Mouse (Mus musculus) thymus, postnatal 10 days (tissue): Measurements from ENCODE around the gene Pcgf2.
"Not testable (repeated sequence)": the region's sequence is repeated elsewhere in the genome, so short reads cannot be mapped to it uniquely, and the experiment has no call there.

Source experiments
- DNase-seq, 2 experiments: peaks; one replicate each; pipeline ENCODE4 v3.0.0; 2021; ENCODE audit warnings: low spot score in 2 of 2

The Pcgf2 gene

DNA sequence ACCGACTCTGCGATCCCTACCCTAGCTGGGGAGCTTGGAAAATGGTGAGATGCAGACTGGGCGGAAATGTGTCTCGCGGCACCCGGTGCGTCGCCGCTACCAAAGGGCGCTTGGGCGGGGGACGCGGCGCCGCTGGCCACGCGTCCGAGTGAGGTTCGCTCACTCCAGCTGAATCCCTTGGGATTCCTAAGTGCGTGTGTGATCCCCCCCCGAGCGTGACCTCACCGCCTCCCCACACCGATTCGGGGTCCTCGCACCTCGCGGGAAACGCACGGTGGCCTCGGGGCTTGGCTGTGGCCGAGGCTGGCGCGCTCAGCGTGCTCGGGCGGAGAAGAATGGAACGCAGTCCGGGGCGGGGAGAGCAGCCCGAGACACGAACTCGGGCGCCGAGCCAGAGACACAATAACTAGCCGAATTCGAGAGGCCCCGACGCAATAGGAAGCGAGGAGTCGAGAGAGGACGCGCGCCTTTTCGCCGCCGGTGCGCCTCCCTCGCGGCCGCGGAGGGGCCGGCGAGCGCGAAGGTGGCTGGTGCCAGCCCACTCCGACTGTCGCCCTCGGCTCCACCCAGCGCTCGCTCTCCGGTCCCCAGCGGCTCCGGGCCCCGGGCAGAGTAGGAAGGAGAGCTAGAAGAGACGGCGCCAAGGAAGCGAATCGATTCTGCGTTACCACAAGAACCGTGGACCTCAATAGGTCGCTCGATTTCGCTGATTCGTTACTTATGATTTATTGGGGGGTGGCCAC, at the start of gene Pcgf2:
Pcgf2 (minus strand) TSS at position 495 of the 743 bp plus-strand sequence.
- peak in 1 of 2 experiments; percentile 36 for DNase-seq

- no peak for DNase-seq
Observed at GRCm38 (mm10) chr11:97748496-97748895, 48.2 kb upstream of the Pcgf2 start.

GRCm38 (mm10) chr11:97747773-97748172, 47.5 kb upstream of the Pcgf2 start:
- no peak for DNase-seq

DNA sequence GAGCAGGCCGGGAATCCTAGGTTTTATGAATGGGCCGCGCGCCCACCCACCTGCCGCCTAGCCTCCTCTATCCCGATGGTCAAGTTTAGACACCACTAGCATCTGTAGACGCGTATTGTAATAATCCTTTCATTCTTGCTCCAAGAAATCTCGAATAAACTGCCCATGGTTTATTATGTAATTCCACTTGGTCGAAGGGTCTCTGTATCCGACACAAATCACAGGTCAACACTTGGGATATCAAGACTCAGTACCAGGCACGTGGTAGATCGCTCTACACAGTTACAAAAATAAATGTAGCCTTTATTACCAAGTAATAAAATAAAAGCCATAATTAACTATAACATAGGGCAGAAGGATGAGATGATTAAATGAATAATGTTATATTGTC, 45.0 kb upstream of the Pcgf2 start:
- no peak for DNase-seq

- peak; percentile 98 for DNase-seq
Observed at GRCm38 (mm10) chr11:97744718-97745330, 44.5 kb upstream of the Pcgf2 start.

DNA sequence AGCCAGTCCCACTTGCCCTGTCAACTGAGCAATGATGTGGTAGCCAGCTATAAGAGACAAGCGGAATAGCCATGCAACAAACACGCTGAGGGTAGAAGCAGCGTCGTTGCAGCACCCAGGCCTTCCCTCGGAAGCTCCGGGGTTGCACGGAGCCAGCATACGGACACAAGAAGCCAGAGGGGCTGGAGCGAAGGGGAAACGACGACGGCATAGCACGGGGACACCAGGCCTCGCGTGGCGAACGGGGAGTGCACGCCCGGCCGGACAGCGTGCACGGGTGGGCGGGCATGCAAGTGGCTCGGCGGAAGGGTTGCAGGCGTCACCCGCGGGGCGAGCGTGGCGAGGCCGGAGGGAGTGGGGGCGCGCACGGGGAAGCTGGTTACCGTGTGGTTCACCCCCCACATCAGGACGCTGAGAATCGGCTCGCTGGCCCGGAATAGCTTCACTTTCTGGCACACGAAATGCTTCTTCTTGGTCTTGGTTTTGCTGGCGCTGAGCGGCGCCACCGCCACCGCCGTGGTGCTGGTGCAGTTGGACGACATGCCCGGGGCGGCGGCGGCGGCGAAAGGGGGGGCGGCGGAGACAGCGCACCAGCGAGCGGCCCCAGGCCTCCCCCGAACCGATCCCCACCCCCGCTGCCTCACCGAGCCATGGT, 43.9 kb upstream of the Pcgf2 start, which contains the start of gene Pip4k2b:
Pip4k2b (minus strand) TSS at position 642 of the 655 bp plus-strand sequence.
- no peak for DNase-seq

DNA sequence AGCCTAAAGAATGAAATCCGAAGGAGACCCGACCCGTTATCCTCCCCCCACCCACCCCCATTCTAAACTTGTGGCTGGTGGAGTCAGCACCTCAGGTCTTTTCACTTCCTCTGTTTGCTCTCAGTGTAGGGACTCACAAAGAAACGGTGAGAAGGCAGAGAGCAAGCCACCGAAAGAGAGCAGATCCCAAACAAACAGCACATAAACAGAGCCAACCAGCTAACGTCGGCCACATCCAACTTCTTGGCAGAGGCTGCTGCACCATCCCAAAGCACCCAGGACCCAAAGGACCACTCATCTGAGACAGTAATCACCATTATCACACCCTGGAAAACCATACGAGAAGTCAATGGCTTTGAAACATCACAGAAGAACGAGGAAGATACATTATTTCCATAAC, 43.1 kb upstream of the Pcgf2 start:
- peak in 1 of 2 experiments; percentile 33 for DNase-seq

DNA sequence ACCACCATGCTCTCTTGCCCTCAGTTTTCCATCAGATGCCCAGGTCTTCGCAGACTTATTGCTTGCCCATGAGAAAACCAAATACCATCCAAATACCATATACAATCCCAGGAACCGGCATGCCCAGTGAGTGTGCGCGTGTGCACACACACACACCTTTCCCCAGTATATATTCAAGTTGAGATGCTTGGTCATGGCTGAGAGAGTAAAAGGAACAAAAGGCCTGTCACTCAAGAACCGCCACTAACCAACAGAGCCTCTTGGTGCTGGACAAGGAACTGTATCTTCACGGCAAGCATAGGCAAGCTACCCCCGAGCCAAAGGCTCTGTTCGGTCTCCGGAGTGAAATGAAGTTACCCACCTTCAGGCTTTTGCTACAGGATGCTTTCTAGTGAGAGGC, 42.3 kb upstream of the Pcgf2 start:
- DNase-seq = no peak

- DNase-seq = no peak
Observed at GRCm38 (mm10) chr11:97742157-97742556, 41.9 kb upstream of the Pcgf2 start.

DNA sequence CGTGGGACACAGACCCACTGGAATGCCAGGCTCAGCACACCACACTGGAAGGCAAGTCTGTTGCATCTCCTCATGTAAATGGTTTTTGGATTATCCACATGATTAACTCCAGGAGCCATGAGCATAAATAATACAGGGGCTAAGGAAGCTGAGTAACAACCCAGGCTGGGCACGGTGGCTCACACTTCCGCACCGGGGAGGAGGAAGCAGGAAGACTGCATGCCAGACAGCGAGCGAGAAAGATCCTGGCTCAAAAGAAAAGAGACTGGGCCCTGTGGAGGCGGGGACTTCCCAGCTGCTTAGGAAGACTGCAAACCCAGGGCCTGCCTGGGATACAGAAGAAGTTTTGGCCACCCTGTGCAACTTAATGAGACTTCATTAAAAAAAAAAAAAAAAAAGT, 39.9 kb upstream of the Pcgf2 start:
- DNase-seq = no peak

DNA sequence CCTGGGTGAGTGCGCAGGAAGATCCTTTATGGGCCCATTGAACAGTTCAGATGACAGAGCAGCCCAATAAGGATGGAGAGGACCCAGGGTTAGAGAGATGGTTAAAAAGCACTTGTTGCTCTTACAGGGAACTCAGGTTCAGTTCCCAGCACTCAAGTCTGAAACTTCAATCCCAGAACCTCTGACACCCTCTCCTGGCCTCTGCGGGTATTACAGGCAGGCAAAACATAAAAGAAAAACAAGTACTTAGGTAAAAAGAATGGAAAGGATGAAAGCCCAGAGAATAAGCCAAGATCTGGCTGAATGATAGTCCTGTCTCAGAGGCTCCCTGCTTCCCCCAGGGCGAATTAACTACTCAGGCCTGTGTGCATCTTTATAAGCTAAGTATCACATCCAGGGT, 38.9 kb upstream of the Pcgf2 start:
- no peak for DNase-seq

GRCm38 (mm10) chr11:97738703-97739102, 38.4 kb upstream of the Pcgf2 start:
- no peak for DNase-seq

DNA sequence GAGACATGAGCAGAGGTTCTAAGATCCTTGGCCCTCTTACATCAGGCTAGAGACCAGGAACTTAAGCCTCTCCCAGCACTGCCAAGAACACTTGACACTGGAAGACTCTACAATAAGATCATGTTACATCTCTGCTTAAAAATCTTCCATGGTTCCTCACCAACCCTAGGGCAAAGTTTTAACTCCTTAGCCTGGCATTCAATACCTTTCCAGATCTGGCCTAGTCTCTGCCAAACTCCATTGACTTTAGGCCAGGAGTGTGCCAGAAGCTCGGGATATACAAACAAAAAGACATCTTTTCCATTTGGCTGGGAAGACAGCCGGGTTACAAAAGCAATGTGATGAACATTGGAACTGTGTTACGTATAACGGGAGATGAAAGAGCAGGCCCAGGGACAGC, 37.3 kb upstream of the Pcgf2 start:
- DNase-seq = no peak

- DNase-seq = no peak
Observed at GRCm38 (mm10) chr11:97736645-97737044, 36.3 kb upstream of the Pcgf2 start.

GRCm38 (mm10) chr11:97734810-97735209, 34.5 kb upstream of the Pcgf2 start:
- not testable (repeated sequence) for DNase-seq

DNA sequence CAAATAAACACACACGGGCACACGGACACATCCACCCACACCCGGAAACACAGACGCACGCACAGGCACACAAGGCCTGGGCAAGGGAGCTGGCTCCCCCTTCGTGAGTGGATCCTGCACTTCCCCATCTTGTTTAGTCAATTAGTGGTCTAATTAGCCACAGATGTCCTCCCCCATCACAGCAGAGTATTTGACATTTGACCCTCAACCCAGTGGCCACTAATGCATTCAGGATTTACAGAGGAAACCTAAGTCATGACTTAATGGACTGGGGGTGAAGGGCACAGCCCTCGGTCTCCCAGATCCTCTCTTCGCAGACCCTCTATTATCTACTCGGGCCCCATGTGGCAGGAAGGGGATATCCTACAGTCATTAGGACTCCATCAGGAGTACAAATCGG, 33.4 kb upstream of the Pcgf2 start:
- DNase-seq = no peak

- no peak for DNase-seq
Observed at GRCm38 (mm10) chr11:97728730-97729129, 28.4 kb upstream of the Pcgf2 start.

- DNase-seq = peak in 1 of 2 experiments; percentile 32
Observed at GRCm38 (mm10) chr11:97728311-97728710, 28.0 kb upstream of the Pcgf2 start.

GRCm38 (mm10) chr11:97723709-97724108, 23.4 kb upstream of the Pcgf2 start:
- no peak for DNase-seq

DNA sequence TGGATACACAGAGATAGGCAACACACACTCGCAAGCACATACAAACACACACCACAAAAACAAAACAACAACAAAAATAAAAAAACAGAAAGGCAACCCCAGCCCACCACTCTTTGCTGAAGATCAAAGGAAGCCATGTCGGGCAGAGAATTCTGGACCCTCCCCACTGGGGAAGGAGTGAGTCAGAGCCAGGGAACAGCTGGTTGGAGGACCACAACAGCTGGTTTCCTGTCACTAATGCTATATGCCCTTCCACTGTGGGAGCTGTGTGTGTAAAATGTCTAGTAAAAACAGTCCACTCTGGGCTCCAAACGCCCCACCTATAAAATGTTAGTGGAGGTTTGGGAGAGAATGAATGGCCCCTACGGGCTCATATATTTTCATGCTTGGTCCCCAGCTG, 21.0 kb upstream of the Pcgf2 start:
- no peak for DNase-seq

GRCm38 (mm10) chr11:97719041-97719440, 18.7 kb upstream of the Pcgf2 start:
- DNase-seq = no peak

DNA sequence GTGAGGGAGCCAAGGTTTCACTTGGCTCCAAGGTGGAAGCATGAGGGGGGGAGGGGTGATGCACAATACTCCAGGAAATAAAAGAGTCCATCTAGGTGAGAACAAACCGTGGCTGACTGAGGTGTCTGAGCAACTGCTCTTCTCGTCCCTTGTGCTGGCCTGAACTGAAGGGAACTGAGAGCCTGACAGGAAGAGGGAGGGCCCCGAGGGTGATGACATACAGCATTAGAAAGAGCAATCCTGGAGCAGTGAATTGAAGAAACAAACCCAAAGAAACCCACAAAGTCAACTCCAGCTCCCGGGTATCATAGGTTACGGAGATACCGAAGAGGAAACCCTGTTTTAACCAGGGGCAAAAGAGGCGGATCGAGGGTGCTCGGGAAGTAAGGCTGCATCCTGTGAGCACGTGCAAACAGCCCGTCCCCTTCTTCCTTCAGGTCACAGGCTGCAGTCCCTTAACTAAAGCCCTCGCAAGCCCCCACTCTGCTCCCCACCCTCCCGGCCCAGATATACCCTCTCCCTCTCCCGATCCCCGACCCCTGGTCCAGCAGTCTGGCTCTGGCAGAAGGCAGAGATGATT, 18.1 kb upstream of the Pcgf2 start:
- no peak for DNase-seq
